8 mouse cellular contexts compared by ENCODE assay signal in genomic region chr10:78297576-78298484, GRCm38 (mm10). TPM values are rescaled to one million over a fixed set of nuclear protein-coding genes. Genes with fewer than 3 reads are reported as not detected.
A peak's percentile ranks its signal among the peaks of the same experiment; 100 is the strongest.
DNase-seq lines count a peak whose midpoint lies in the region; ATAC-seq lines count a peak whose summit lies in the region.

No protein-coding gene starts in this region.

- H3K9ac ChIP-seq in forebrain, embryonic 11.5 days (ENCODE audit: low read length), result no peak overlapping the region

- no peak overlapping the region for H3K4me3 ChIP-seq in forebrain, embryonic 10.5 days
- no peak overlapping the region for H3K4me3 ChIP-seq in forebrain, embryonic 11.5 days (ENCODE audit: low read depth, low read length)

- no peaks in the 10 kb centered on the region for H3K27me3 ChIP-seq in forebrain, embryonic 10.5 days (ENCODE audit: poor library complexity, severe bottlenecking)
- H3K27me3 ChIP-seq in forebrain, embryonic 11.5 days (ENCODE audit: control insufficient read depth, insufficient read depth, low read length), result no peaks in the 10 kb centered on the region

- H3K27ac ChIP-seq in forebrain, embryonic 10.5 days, result peak overlapping the region; percentile 40
- no peak overlapping the region for H3K27ac ChIP-seq in forebrain, embryonic 11.5 days (ENCODE audit: low read depth, low read length)

- WGBS in forebrain, embryonic 10.5 days, result 77% methylated on average over 15 of the region's 15 CpGs
- WGBS in forebrain, embryonic 11.5 days, result 79% methylated on average over 15 of the region's 15 CpGs

- no peak for ATAC-seq in forebrain, embryonic 11.5 days (replicated peaks; ENCODE audit: low FRiP score)
- peak; percentile 91 for ATAC-seq in inflammation-experienced regulatory T-cells, adult 6 months

- no peak overlapping the region for H3K4me2 ChIP-seq in forebrain, embryonic 11.5 days (ENCODE audit: low read depth, low read length, severe bottlenecking)

- H3K4me1 ChIP-seq in forebrain, embryonic 10.5 days, result peaks cover 22% of the 10 kb centered on the region
- no peaks in the 10 kb centered on the region for H3K4me1 ChIP-seq in forebrain, embryonic 11.5 days (replicated peaks; ENCODE audit: control insufficient read depth, insufficient read depth, low read length)

- H3K36me3 ChIP-seq in forebrain, embryonic 10.5 days (replicated peaks), result peaks cover 2% of the 10 kb centered on the region; the same call in 1 of the 2 replicates
- no peaks in the 10 kb centered on the region for H3K36me3 ChIP-seq in forebrain, embryonic 11.5 days (ENCODE audit: control insufficient read depth, insufficient read depth, low read length)

- no peaks in the 10 kb centered on the region for H3K9me3 ChIP-seq in forebrain, embryonic 10.5 days
- H3K9me3 ChIP-seq in forebrain, embryonic 11.5 days (ENCODE audit: control insufficient read depth, low read length), result no peaks in the 10 kb centered on the region

- intact Hi-C loops in gastrocnemius, postnatal 14 days (cut with DNase I; ENCODE audit: low total_unique reads), result no loop called here

- no peak for DNase-seq in forebrain, embryonic 10.5 days (ENCODE audit: extremely low spot score, low spot score)
- no peak for DNase-seq in forebrain, embryonic 11.5 days (ENCODE audit: low spot score)
- peak; percentile 85 for DNase-seq in cerebellum, adult 9-11 months
- DNase-seq in gastrocnemius, postnatal 14 days, result peak; percentile 87
- DNase-seq in left cerebral cortex, adult 8-10 months (ENCODE audit: low spot score in 2 of 2), result peak; percentile 51 to 86
- peak; percentile 90 for DNase-seq in lung, postnatal 36 days
- DNase-seq in skeletal muscle tissue, adult 2 months (ENCODE audit: low read depth, low spot score), result peak; percentile 90

RNA-seq across cellular contexts. Expression of gene Trappc10, which starts 53.4 kb away (rescaled TPM):
- polyA plus RNA-seq in forebrain, embryonic 10.5 days (2016; fragmentation: Nextera tagmentation; extraction: Ambion mirVana), result 8.1 and 9.7 TPM in 2 replicates
- polyA plus RNA-seq in forebrain, embryonic 11.5 days (2014; fragmentation: Nextera tagmentation; extraction: Ambion mirVana), result 15.5 and 19.9 TPM in 2 replicates
- total RNA-seq in gastrocnemius, postnatal 14 days (2021), result 10 to 100 TPM; 30.3 to 31.7 TPM
- polyA plus RNA-seq in inflammation-experienced regulatory T-cells, adult 6 months (2017; shearing (Covaris generic)), result 10 to 100 TPM in 1 of 3 experiments, 1 to 10 TPM in 2; 5.0 to 10.6 (median 9.2) TPM
- total RNA-seq in left cerebral cortex, adult 8-10 months (2022), result 10 to 100 TPM; 84.2 to 91.1 (median 87.7) TPM

RNA-seq across cellular contexts. Expression of gene Agpat3, which starts 54.5 kb away (rescaled TPM):
- 36.8 and 37.7 TPM in 2 replicates for polyA plus RNA-seq in forebrain, embryonic 10.5 days (2016; fragmentation: Nextera tagmentation; extraction: Ambion mirVana)
- 52.3 and 57.9 TPM in 2 replicates for polyA plus RNA-seq in forebrain, embryonic 11.5 days (2014; fragmentation: Nextera tagmentation; extraction: Ambion mirVana)
- total RNA-seq in gastrocnemius, postnatal 14 days (2021), result 100 to 1,000 TPM; 160 to 164 TPM
- polyA plus RNA-seq in inflammation-experienced regulatory T-cells, adult 6 months (2017; shearing (Covaris generic)), result 100 to 1,000 TPM in 2 of 3 experiments, 10 to 100 TPM in 1; 93.9 to 109 (median 101) TPM
- total RNA-seq in left cerebral cortex, adult 8-10 months (2022), result 100 to 1,000 TPM; 218 to 243 (median 229) TPM

Comparison
In these comparisons a context has a peak if more than half of its experiments do, and no peak if none do; other contexts are left out.
1. DNase-seq: peak in cerebellum, adult 9-11 months (single experiment), gastrocnemius, postnatal 14 days (single experiment), left cerebral cortex, adult 8-10 months (2 of 2), lung, postnatal 36 days (single experiment) and skeletal muscle tissue, adult 2 months (single experiment); none in forebrain, embryonic 10.5 days (single experiment) and forebrain, embryonic 11.5 days (single experiment).